10 mouse cellular contexts compared by ENCODE assay signal in the genomic region with DNA sequence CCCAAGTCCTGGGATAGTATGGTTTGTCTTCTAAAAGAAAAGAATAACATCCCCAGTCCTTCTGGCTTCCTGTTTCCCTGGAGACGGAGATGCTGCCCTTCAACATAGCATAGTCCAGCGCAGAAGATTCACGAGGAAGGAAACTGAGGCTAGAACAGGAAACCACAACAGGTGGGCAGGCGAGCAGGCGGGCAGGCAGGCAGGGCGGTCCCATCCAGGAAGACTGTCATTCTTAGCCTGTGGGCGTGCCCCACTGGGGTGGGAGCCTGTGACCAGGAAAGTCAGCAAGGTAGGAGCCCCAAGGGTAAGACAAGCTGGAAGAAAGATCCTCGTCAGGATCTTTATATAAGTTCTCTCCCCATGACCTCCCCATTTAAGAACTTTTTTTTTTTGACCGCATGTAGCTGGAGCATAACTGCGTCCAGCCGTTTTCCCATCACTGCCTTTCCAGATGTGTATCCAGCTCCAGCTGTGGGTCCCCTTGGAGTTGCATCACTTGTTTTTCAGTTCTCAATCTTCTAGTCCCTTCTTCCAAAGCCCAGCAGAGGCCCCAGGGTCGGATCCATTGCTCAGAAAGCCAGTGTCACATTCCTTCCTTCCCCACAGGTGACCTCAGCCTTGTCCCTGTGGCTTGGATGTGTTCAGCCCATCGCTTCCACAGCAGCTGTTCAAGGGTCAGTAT. TPM values are rescaled to one million over a fixed set of nuclear protein-coding genes. Genes with fewer than 3 reads are reported as not detected.
DNase-seq lines count a peak whose midpoint lies in the region; ATAC-seq and TF ChIP-seq lines count a peak whose summit lies in the region.
"Had no signal": no experiment of that assay in that cellular context is flagged by ENCODE, and none has a peak within 500 bp of the region (broad histone marks: within the 10 kb centered on the region; RNA-seq: fewer than 3 reads in every experiment).

No protein-coding gene starts in this region.

- no peak for TF ChIP-seq CTCF in midbrain, postnatal 0 days (IDR thresholded peaks at IDR 0.05)

- H3K27ac ChIP-seq in forebrain, embryonic 10.5 days = peak overlapping the region; percentile 41
- no peak overlapping the region for H3K27ac ChIP-seq in forebrain, embryonic 12.5 days
- peak overlapping the region; percentile 3; the same call in 1 of the 2 replicates for H3K27ac ChIP-seq in heart, embryonic 15.5 days
- H3K27ac ChIP-seq in midbrain, postnatal 0 days (ENCODE audit: low read depth, low read length) = no peak overlapping the region
- H3K27ac ChIP-seq in forebrain, embryonic 14.5 days (ENCODE audit: low read depth, low read length) = no peak overlapping the region

- H3K4me2 ChIP-seq in forebrain, embryonic 12.5 days = no peak overlapping the region
- peak overlapping the region; percentile 10; the same call in 1 of the 2 replicates for H3K4me2 ChIP-seq in heart, embryonic 15.5 days
- H3K4me2 ChIP-seq in midbrain, postnatal 0 days (ENCODE audit: low read depth, low read length, poor library complexity, severe bottlenecking) = no peak overlapping the region
- no peak overlapping the region for H3K4me2 ChIP-seq in forebrain, embryonic 14.5 days (ENCODE audit: low read length)

- H3K9me3 ChIP-seq in forebrain, embryonic 10.5 days = peaks cover 3% of the 10 kb centered on the region; the same call in 1 of the 2 replicates
- no peaks in the 10 kb centered on the region for H3K9me3 ChIP-seq in forebrain, embryonic 12.5 days
- no peaks in the 10 kb centered on the region for H3K9me3 ChIP-seq in heart, embryonic 15.5 days (replicated peaks)
- H3K9me3 ChIP-seq in midbrain, postnatal 0 days (ENCODE audit: low read length) = no peaks in the 10 kb centered on the region
- H3K9me3 ChIP-seq in forebrain, embryonic 14.5 days (replicated peaks; ENCODE audit: control insufficient read depth, low read length) = no peaks in the 10 kb centered on the region
- H3K9me3 ChIP-seq: midbrain, embryonic 10.5 days had no signal

- 75% methylated on average over 13 of the region's 13 CpGs for WGBS in forebrain, embryonic 10.5 days
- 75% methylated on average over 13 of the region's 13 CpGs for WGBS in forebrain, embryonic 12.5 days
- WGBS in heart, embryonic 15.5 days = 45% methylated on average over 13 of the region's 13 CpGs
- WGBS in midbrain, postnatal 0 days = 73% methylated on average over 13 of the region's 13 CpGs
- 75% methylated on average over 13 of the region's 13 CpGs for WGBS in forebrain, embryonic 14.5 days

- DNase-seq in forebrain, embryonic 10.5 days (ENCODE audit: extremely low spot score, low spot score) = no peak
- peak; percentile 36 for DNase-seq in R1 (ENCODE audit: low read depth, low spot score)
- peak; percentile 22 to 35 for DNase-seq in natural killer cell, adult 2 months (ENCODE audit: low spot score in 2 of 2)
- DNase-seq in midbrain, postnatal 0 days (ENCODE audit: low spot score) = no peak
- DNase-seq in adrenal gland, adult 18-20 months (ENCODE audit: low spot score in 2 of 2) = no peak
- no peak for DNase-seq in forebrain, embryonic 14.5 days (ENCODE audit: low spot score)
- DNase-seq: right cerebral cortex, postnatal 25 days had no signal

- H3K36me3 ChIP-seq in forebrain, embryonic 10.5 days (replicated peaks) = peaks cover 30% of the 10 kb centered on the region
- H3K36me3 ChIP-seq in forebrain, embryonic 12.5 days (replicated peaks) = peaks cover 32% of the 10 kb centered on the region
- H3K36me3 ChIP-seq in heart, embryonic 15.5 days = peaks cover 17% of the 10 kb centered on the region; the same call in 1 of the 2 replicates
- peaks cover 21% of the 10 kb centered on the region for H3K36me3 ChIP-seq in midbrain, postnatal 0 days (ENCODE audit: insufficient read depth, low read length)
- peaks cover 22% of the 10 kb centered on the region for H3K36me3 ChIP-seq in forebrain, embryonic 14.5 days (ENCODE audit: control insufficient read depth, insufficient read depth, low read length)

- H3K4me1 ChIP-seq in forebrain, embryonic 10.5 days = peaks cover 48% of the 10 kb centered on the region
- H3K4me1 ChIP-seq in forebrain, embryonic 12.5 days = peaks cover 10% of the 10 kb centered on the region
- H3K4me1 ChIP-seq in heart, embryonic 15.5 days (replicated peaks) = peaks cover 31% of the 10 kb centered on the region
- no peaks in the 10 kb centered on the region for H3K4me1 ChIP-seq in midbrain, postnatal 0 days (ENCODE audit: insufficient read depth, low read length)
- H3K4me1 ChIP-seq in forebrain, embryonic 14.5 days (ENCODE audit: control insufficient read depth, insufficient read depth, low read length) = no peaks in the 10 kb centered on the region

- no peak overlapping the region for H3K9ac ChIP-seq in forebrain, embryonic 12.5 days
- no peak overlapping the region for H3K9ac ChIP-seq in heart, embryonic 15.5 days
- no peak overlapping the region for H3K9ac ChIP-seq in midbrain, postnatal 0 days (replicated peaks; ENCODE audit: low read length, poor library complexity, severe bottlenecking)
- no peak overlapping the region for H3K9ac ChIP-seq in forebrain, embryonic 14.5 days (ENCODE audit: low read length)

- H3K27me3 ChIP-seq in forebrain, embryonic 10.5 days (ENCODE audit: poor library complexity, severe bottlenecking) = no peaks in the 10 kb centered on the region
- H3K27me3 ChIP-seq in forebrain, embryonic 12.5 days = no peaks in the 10 kb centered on the region
- H3K27me3 ChIP-seq in heart, embryonic 15.5 days = no peaks in the 10 kb centered on the region
- H3K27me3 ChIP-seq in midbrain, postnatal 0 days (ENCODE audit: insufficient read depth, low read length) = no peaks in the 10 kb centered on the region
- H3K27me3 ChIP-seq in forebrain, embryonic 14.5 days (replicated peaks; ENCODE audit: control insufficient read depth, insufficient read depth, low read length) = no peaks in the 10 kb centered on the region

- no peak for ATAC-seq in forebrain, embryonic 12.5 days (ENCODE audit: low FRiP score)
- ATAC-seq in heart, embryonic 15.5 days (replicated peaks; ENCODE audit: insufficient number of reproducible peaks, insufficient read depth, low FRiP score, low read depth) = no peak
- ATAC-seq in midbrain, postnatal 0 days (ENCODE audit: low FRiP score) = no peak
- ATAC-seq in forebrain, embryonic 14.5 days = no peak

- H3K4me3 ChIP-seq in forebrain, embryonic 10.5 days = no peak overlapping the region
- no peak overlapping the region for H3K4me3 ChIP-seq in forebrain, embryonic 12.5 days (replicated peaks)
- no peak overlapping the region for H3K4me3 ChIP-seq in heart, embryonic 15.5 days
- H3K4me3 ChIP-seq in midbrain, postnatal 0 days (ENCODE audit: low read depth, low read length) = no peak overlapping the region
- no peak overlapping the region for H3K4me3 ChIP-seq in forebrain, embryonic 14.5 days (ENCODE audit: low read depth, low read length)
- H3K4me3 ChIP-seq: midbrain, embryonic 10.5 days had no signal

RNA-seq across cellular contexts. Expression of gene Pi16, which starts 13.0 kb away (rescaled TPM):
- polyA plus RNA-seq in forebrain, embryonic 10.5 days (2016; fragmentation: Nextera tagmentation; extraction: Ambion mirVana) = 0.71 and 0.73 TPM in 2 replicates
- 1.8 and 2.2 TPM in 2 replicates for polyA plus RNA-seq in forebrain, embryonic 12.5 days (2016; fragmentation: Nextera tagmentation; extraction: Ambion mirVana)
- 4.3 and 5.8 TPM in 2 replicates for polyA plus RNA-seq in heart, embryonic 15.5 days (2015; fragmentation: Nextera tagmentation; extraction: Ambion mirVana)
- total RNA-seq in midbrain, postnatal 0 days (2014; rRNA removed) = 4.3 and 4.6 TPM in 2 replicates
- polyA plus RNA-seq in midbrain, postnatal 0 days (2015; fragmentation: Nextera tagmentation; extraction: Ambion mirVana) = 3.3 and 4.0 TPM in 2 replicates
- total RNA-seq in adrenal gland, adult 18-20 months (2021) = 10 to 100 TPM; 16.8 to 52.3 TPM
- 1.2 TPM in 2 replicates for polyA plus RNA-seq in forebrain, embryonic 14.5 days (2014; fragmentation: Nextera tagmentation; extraction: Ambion mirVana)

RNA-seq across cellular contexts. Expression of gene BC004004, which starts 35.9 kb away (rescaled TPM):
- polyA plus RNA-seq in forebrain, embryonic 10.5 days (2016; fragmentation: Nextera tagmentation; extraction: Ambion mirVana) = 54.6 and 56.6 TPM in 2 replicates
- 65.0 and 65.2 TPM in 2 replicates for polyA plus RNA-seq in forebrain, embryonic 12.5 days (2016; fragmentation: Nextera tagmentation; extraction: Ambion mirVana)
- 91.1 and 96.0 TPM in 2 replicates for polyA plus RNA-seq in heart, embryonic 15.5 days (2015; fragmentation: Nextera tagmentation; extraction: Ambion mirVana)
- 120 and 128 TPM in 2 replicates for total RNA-seq in midbrain, postnatal 0 days (2014; rRNA removed)
- 146 and 152 TPM in 2 replicates for polyA plus RNA-seq in midbrain, postnatal 0 days (2015; fragmentation: Nextera tagmentation; extraction: Ambion mirVana)
- 100 to 1,000 TPM; 111 to 147 TPM for total RNA-seq in adrenal gland, adult 18-20 months (2021)
- 116 and 123 TPM in 2 replicates for polyA plus RNA-seq in forebrain, embryonic 14.5 days (2014; fragmentation: Nextera tagmentation; extraction: Ambion mirVana)

RNA-seq across cellular contexts. Expression of gene Ppil1, which starts 40.5 kb away (rescaled TPM):
- 230 and 235 TPM in 2 replicates for polyA plus RNA-seq in forebrain, embryonic 10.5 days (2016; fragmentation: Nextera tagmentation; extraction: Ambion mirVana)
- polyA plus RNA-seq in forebrain, embryonic 12.5 days (2016; fragmentation: Nextera tagmentation; extraction: Ambion mirVana) = 139 and 142 TPM in 2 replicates
- polyA plus RNA-seq in heart, embryonic 15.5 days (2015; fragmentation: Nextera tagmentation; extraction: Ambion mirVana) = 86.8 and 107 TPM in 2 replicates
- 70.3 and 77.9 TPM in 2 replicates for total RNA-seq in midbrain, postnatal 0 days (2014; rRNA removed)
- polyA plus RNA-seq in midbrain, postnatal 0 days (2015; fragmentation: Nextera tagmentation; extraction: Ambion mirVana) = 95.7 and 103 TPM in 2 replicates
- total RNA-seq in adrenal gland, adult 18-20 months (2021) = 10 to 100 TPM; 21.3 to 22.4 TPM
- 123 and 131 TPM in 2 replicates for polyA plus RNA-seq in forebrain, embryonic 14.5 days (2014; fragmentation: Nextera tagmentation; extraction: Ambion mirVana)

RNA-seq across cellular contexts. Expression of gene Mtch1, which starts 43.2 kb away (rescaled TPM):
- 255 and 270 TPM in 2 replicates for polyA plus RNA-seq in forebrain, embryonic 10.5 days (2016; fragmentation: Nextera tagmentation; extraction: Ambion mirVana)
- polyA plus RNA-seq in forebrain, embryonic 12.5 days (2016; fragmentation: Nextera tagmentation; extraction: Ambion mirVana) = 381 and 393 TPM in 2 replicates
- polyA plus RNA-seq in heart, embryonic 15.5 days (2015; fragmentation: Nextera tagmentation; extraction: Ambion mirVana) = 224 and 299 TPM in 2 replicates
- total RNA-seq in midbrain, postnatal 0 days (2014; rRNA removed) = 605 and 625 TPM in 2 replicates
- polyA plus RNA-seq in midbrain, postnatal 0 days (2015; fragmentation: Nextera tagmentation; extraction: Ambion mirVana) = 510 and 517 TPM in 2 replicates
- 100 to 1,000 TPM; 252 to 293 TPM for total RNA-seq in adrenal gland, adult 18-20 months (2021)
- polyA plus RNA-seq in forebrain, embryonic 14.5 days (2014; fragmentation: Nextera tagmentation; extraction: Ambion mirVana) = 418 and 521 TPM in 2 replicates

RNA-seq across cellular contexts. Expression of gene Fgd2, which starts 56.2 kb away (rescaled TPM):
- 5.4 and 6.3 TPM in 2 replicates for polyA plus RNA-seq in forebrain, embryonic 10.5 days (2016; fragmentation: Nextera tagmentation; extraction: Ambion mirVana)
- 3.4 and 3.7 TPM in 2 replicates for polyA plus RNA-seq in forebrain, embryonic 12.5 days (2016; fragmentation: Nextera tagmentation; extraction: Ambion mirVana)
- polyA plus RNA-seq in heart, embryonic 15.5 days (2015; fragmentation: Nextera tagmentation; extraction: Ambion mirVana) = 3.0 and 7.0 TPM in 2 replicates
- 13.4 and 27.3 TPM in 2 replicates for total RNA-seq in midbrain, postnatal 0 days (2014; rRNA removed)
- 14.4 and 16.5 TPM in 2 replicates for polyA plus RNA-seq in midbrain, postnatal 0 days (2015; fragmentation: Nextera tagmentation; extraction: Ambion mirVana)
- 1 to 10 TPM; 3.7 to 9.5 TPM for total RNA-seq in adrenal gland, adult 18-20 months (2021)
- 3.4 and 6.1 TPM in 2 replicates for polyA plus RNA-seq in forebrain, embryonic 14.5 days (2014; fragmentation: Nextera tagmentation; extraction: Ambion mirVana)

Comparison
In these comparisons a context has a peak if more than half of its experiments do, and no peak if none do; other contexts are left out.
1. H3K27ac ChIP-seq: peak in forebrain, embryonic 10.5 days (single experiment) and heart, embryonic 15.5 days (single experiment); none in forebrain, embryonic 12.5 days (single experiment), midbrain, postnatal 0 days (single experiment) and forebrain, embryonic 14.5 days (single experiment).
2. DNase-seq: peak in R1 (single experiment) and natural killer cell, adult 2 months (2 of 2); none in forebrain, embryonic 10.5 days (single experiment), midbrain, postnatal 0 days (single experiment), adrenal gland, adult 18-20 months (0 of 2) and forebrain, embryonic 14.5 days (single experiment).